Mouse (Mus musculus) spleen, postnatal 0 days (tissue): ENCODE measurements around the gene Arpp19. TPM values are rescaled to one million over a fixed set of nuclear protein-coding genes. Genes with fewer than 3 reads are reported as not detected.

Experiments used
- polyA plus RNA-seq: library from polyadenylated mRNA; unstranded; fragments of >200 nt; fragmentation: Nextera tagmentation; extraction: Ambion mirVana; gene quantifications from 2 replicates; pipeline ENCODE4 v1.2.1, GENCODE M21; 2015

Gene Arpp19
- polyA plus RNA-seq, result 221 and 233 TPM in 2 replicates

GRCm38 (mm10) chr9:75037451-75038356 is at the start of gene Arpp19:
Arpp19 (plus strand) TSS chr9:75037614.

GRCm38 (mm10) chr9:75070457-75071028 is 33.1 kb downstream of the Arpp19 start, which contains the start of gene Myo5a:
Myo5a (plus strand) TSS chr9:75071015.

Other genes starting within 250 kb of the Arpp19 start
- gene Onecut1, start 175.7 kb upstream of the Arpp19 start, polyA plus RNA-seq, result 0.07 TPM in 1 of 2 replicates, not detected in the other
- gene Fam214a, start 84.7 kb upstream of the Arpp19 start, polyA plus RNA-seq, result 4.4 and 5.8 TPM in 2 replicates
- 4.5 and 5.4 TPM in 2 replicates for gene Myo5a, start 33.4 kb downstream of the Arpp19 start, polyA plus RNA-seq
- 0.02 and 0.08 TPM in 2 replicates for gene Myo5c, start 194.4 kb downstream of the Arpp19 start, polyA plus RNA-seq